Mouse (Mus musculus) liver, embryonic 14.5 days (tissue): Measurements from ENCODE around the gene Raph1. TPM values are rescaled to one million over a fixed set of nuclear protein-coding genes. Genes with fewer than 3 reads are reported as not detected.

Source experiments
- ATAC-seq: fragments of 200-750 bp; cut with Nextera tagmentation; 2 replicates; pipeline ENCODE4 v1.8.0; 2017; ENCODE audit warnings: moderate number of reproducible peaks, mild to moderate bottlenecking, moderate library complexity; ENCODE audit not compliant: insufficient read depth
- DNase-seq, 3 experiments: peaks; one replicate each; pipeline ENCODE4 v3.0.0-alpha.2; 2012 to 2013; ENCODE audit warnings: low read depth in 3 of 3, low spot score in 3 of 3
- H3K27ac ChIP-seq: fragments of 300-500 bp; sonication (generic); 2 replicates; pipeline ENCODE4 v1.5.1; 2014; ENCODE audit warnings: moderate library complexity, mild to moderate bottlenecking, control low read depth, inconsistent platforms
- H3K27me3 ChIP-seq: fragments of 300-500 bp; sonication (generic); 2 replicates; pipeline ENCODE4 v1.6.1; 2014; ENCODE audit warnings: mild to moderate bottlenecking, low read length, moderate library complexity; ENCODE audit not compliant: control insufficient read depth, insufficient read depth
- H3K36me3 ChIP-seq: fragments of 300-500 bp; sonication (generic); replicated peaks from 2 replicates; pipeline ENCODE4 v1.6.1; 2014; ENCODE audit warnings: low read depth; ENCODE audit not compliant: control insufficient read depth, insufficient read depth
- H3K4me1 ChIP-seq, 2 experiments: fragments of 200-500 bp in 1 of 2; fragments of 300-500 bp in 1 of 2; sonication (generic) in 1 of 2; replicated peaks; 2 replicates each; pipeline ENCODE4 v1.6.1; 2012 to 2014; ENCODE audit warnings: antibody characterized with exemption in 1 of 2, inconsistent platforms in 1 of 2, low read length in 1 of 2; ENCODE audit not compliant: control insufficient read depth in 2 of 2, insufficient read depth in 2 of 2
- H3K4me2 ChIP-seq: fragments of 300-500 bp; sonication (generic); 2 replicates; pipeline ENCODE4 v1.6.1; 2014; ENCODE audit warnings: low read depth, mild to moderate bottlenecking, control low read depth, moderate library complexity
- H3K4me3 ChIP-seq, 2 experiments: fragments of 200-500 bp in 1 of 2; fragments of 300-500 bp in 1 of 2; sonication (generic) in 1 of 2; 2 replicates each; pipeline ENCODE4 v1.5.1; 2012 to 2014; ENCODE audit warnings: low read depth in 2 of 2, low read length in 2 of 2, mild to moderate bottlenecking in 2 of 2, control low read depth in 1 of 2, inconsistent platforms in 1 of 2, moderate library complexity in 1 of 2; ENCODE audit not compliant: insufficient read depth in 1 of 2
- H3K9ac ChIP-seq: fragments of 300-500 bp; sonication (generic); replicated peaks from 2 replicates; pipeline ENCODE4 v1.6.1; 2014; ENCODE audit warnings: mild to moderate bottlenecking, control low read depth, moderate library complexity
- H3K9me3 ChIP-seq: fragments of 300-500 bp; sonication (generic); 2 replicates; pipeline ENCODE4 v1.6.1; 2016; ENCODE audit warnings: low read length, mixed read lengths; ENCODE audit not compliant: control insufficient read depth
- CTCF ChIP-seq: IDR thresholded peaks from 2 replicates; pipeline ENCODE4 v1.5.1; 2016; ENCODE audit warnings: antibody characterized with exemption, low read depth, control low read depth
- EP300 ChIP-seq: IDR thresholded peaks from 2 replicates; pipeline ENCODE4 v1.6.1; 2016; ENCODE audit warnings: antibody characterized with exemption, low read depth
- WGBS: fragments of 180-500 bp; shearing (Covaris S2); extraction: QIAGEN DNeasy Blood & Tissue Kit; methylation state at CpG from one replicate; pipeline ENCODE4 v1.1.7; 2014; ENCODE audit not compliant: insufficient replicate concordance; 5-methylcytosine and 5-hydroxymethylcytosine counted together
- polyA plus RNA-seq, 2 experiments: library from polyadenylated mRNA; depleted of rRNA in 1 of 2; stranded (reverse) in 1 of 2; unstranded in 1 of 2; fragments of >200 nt; fragmentation: Nextera tagmentation in 1 of 2; extraction: Ambion mirVana in 1 of 2; gene quantifications; 2 replicates each; pipeline versions ENCODE4 v1.2.1 to v1.2.3; 2012 to 2014

The Raph1 gene
- polyA plus RNA-seq, 2 experiments: 13.8 to 28.2 TPM

DNA sequence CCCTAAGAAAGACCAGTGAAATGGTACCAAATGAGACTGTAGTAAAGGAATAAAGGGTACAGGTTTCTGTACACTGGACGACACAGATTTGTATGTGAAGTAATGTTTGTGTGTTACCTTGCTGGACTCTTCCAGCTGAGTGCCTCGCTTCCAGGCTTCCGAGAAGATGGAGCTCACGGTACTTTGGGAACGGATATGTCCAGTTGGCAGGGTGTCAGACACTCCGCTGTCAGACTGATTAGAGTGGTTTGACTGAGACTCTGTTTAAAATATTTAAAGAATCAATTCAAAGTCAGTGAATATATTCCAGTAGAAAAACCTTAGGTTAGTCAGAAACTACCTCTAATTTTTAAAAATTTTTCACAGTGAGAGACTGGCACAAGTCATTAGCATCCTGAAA lies 73.5 kb downstream of the Raph1 start:
- 73% methylated on average over 6 of the region's 6 CpGs for WGBS
- DNase-seq (no peak), ATAC-seq (no peak)
- no peaks in the 10 kb centered on the region for H3K27me3 ChIP-seq
- TF ChIP-seq EP300 (no peak), CTCF (no peak)
- peaks cover 4% of the 10 kb centered on the region; the same call in 1 of the 2 replicates for H3K36me3 ChIP-seq
- no peaks in the 10 kb centered on the region for H3K9me3 ChIP-seq
- H3K4me2 ChIP-seq: no peak overlapping the region
- no peak overlapping the region for H3K27ac ChIP-seq
- H3K9ac ChIP-seq: no peak overlapping the region
- no peak overlapping the region for H3K4me3 ChIP-seq
- no peaks in the 10 kb centered on the region for H3K4me1 ChIP-seq

- Histone ChIP-seq H3K4me1 (no peaks in the 10 kb centered on the region), H3K27ac (no peak overlapping the region), H3K27me3 (no peaks in the 10 kb centered on the region), H3K4me2 (no peak overlapping the region), H3K4me3 (no peak overlapping the region), H3K9ac (no peak overlapping the region), H3K9me3 (no peaks in the 10 kb centered on the region), H3K36me3 (peaks cover 4% of the 10 kb centered on the region; the same call in 1 of the 2 replicates)
- ATAC-seq (no peak), DNase-seq (no peak)
- no peak for TF ChIP-seq EP300
- TF ChIP-seq CTCF: no peak
- WGBS: 65% methylated on average over 5 of the region's 5 CpGs
Observed at GRCm38 (mm10) chr1:60492404-60492803, 74.5 kb downstream of the Raph1 start.

- Histone ChIP-seq H3K27me3 (no peaks in the 10 kb centered on the region), H3K27ac (no peak overlapping the region), H3K9ac (no peak overlapping the region), H3K4me2 (no peak overlapping the region), H3K9me3 (no peaks in the 10 kb centered on the region), H3K4me1 (no peaks in the 10 kb centered on the region), H3K36me3 (peaks cover 4% of the 10 kb centered on the region; the same call in 1 of the 2 replicates), H3K4me3 (no peak overlapping the region)
- 67% methylated on average over 4 of the region's 4 CpGs for WGBS
- DNase-seq: no peak
- no peak for ATAC-seq
- no peak for TF ChIP-seq CTCF
- TF ChIP-seq EP300: no peak
Observed at GRCm38 (mm10) chr1:60490510-60490909, 76.4 kb downstream of the Raph1 start.

GRCm38 (mm10) chr1:60489660-60490059 lies 77.2 kb downstream of the Raph1 start:
- no peaks in the 10 kb centered on the region for H3K27me3 ChIP-seq
- no peak for ATAC-seq
- no peaks in the 10 kb centered on the region for H3K9me3 ChIP-seq
- H3K9ac ChIP-seq: no peak overlapping the region
- no peak for TF ChIP-seq CTCF
- no peak for TF ChIP-seq EP300
- H3K4me2 ChIP-seq: no peak overlapping the region
- H3K36me3 ChIP-seq: peaks cover 4% of the 10 kb centered on the region; the same call in 1 of the 2 replicates
- H3K4me1 ChIP-seq: no peaks in the 10 kb centered on the region
- H3K4me3 ChIP-seq: no peak overlapping the region
- DNase-seq: no peak
- 68% methylated on average over 2 of the region's 2 CpGs for WGBS
- H3K27ac ChIP-seq: no peak overlapping the region

DNA sequence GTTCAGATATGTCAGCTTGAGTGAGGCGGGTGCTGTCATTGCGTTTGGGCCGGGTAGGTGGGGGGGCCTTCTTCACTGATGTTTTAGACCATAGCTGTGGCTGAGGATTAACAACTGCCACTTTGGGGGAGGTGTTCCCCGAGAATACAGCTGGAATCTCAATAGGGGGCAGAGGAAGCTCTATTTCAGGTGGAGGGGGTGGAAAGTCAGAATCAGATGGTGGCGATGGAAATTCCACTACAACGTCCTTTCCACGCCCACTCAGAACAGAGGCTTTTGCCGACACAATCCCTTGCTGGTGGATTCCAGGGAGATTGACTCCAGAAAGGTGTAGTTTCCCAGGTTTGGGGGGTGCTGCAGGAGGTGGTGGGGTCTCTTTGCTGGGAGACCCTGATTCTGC lies 78.3 kb downstream of the Raph1 start:
- Histone ChIP-seq H3K9me3 (no peaks in the 10 kb centered on the region), H3K4me1 (no peaks in the 10 kb centered on the region), H3K27me3 (no peaks in the 10 kb centered on the region), H3K4me2 (no peak overlapping the region), H3K4me3 (no peak overlapping the region), H3K9ac (no peak overlapping the region), H3K27ac (no peak overlapping the region), H3K36me3 (peaks cover 4% of the 10 kb centered on the region; the same call in 1 of the 2 replicates)
- DNase-seq (no peak), ATAC-seq (no peak)
- 68% methylated on average over 8 of the region's 8 CpGs for WGBS
- TF ChIP-seq CTCF (no peak), EP300 (no peak)
